Mouse (Mus musculus) cerebellum, adult 9-11 months (tissue): ENCODE data around the gene Etv6.

Experiments used
- DNase-seq: peaks from one replicate; pipeline ENCODE4 v3.0.0; 2022

The Etv6 gene

GRCm38 (mm10) chr6:134079112-134079511 lies 43.6 kb downstream of the Etv6 start:
- peak; percentile 46 for DNase-seq

- DNase-seq = no peak
Observed at GRCm38 (mm10) chr6:134079563-134079962, 44.1 kb downstream of the Etv6 start.

GRCm38 (mm10) chr6:134080946-134081345 lies 45.4 kb downstream of the Etv6 start:
- DNase-seq = no peak

GRCm38 (mm10) chr6:134082229-134082920 lies 46.9 kb downstream of the Etv6 start:
- DNase-seq = no peak

- DNase-seq = no peak
Observed at GRCm38 (mm10) chr6:134083428-134083827, 47.9 kb downstream of the Etv6 start.

GRCm38 (mm10) chr6:134086351-134086750 lies 50.9 kb downstream of the Etv6 start:
- DNase-seq = no peak

- DNase-seq = no peak
Observed at GRCm38 (mm10) chr6:134087709-134088108, 52.2 kb downstream of the Etv6 start.

- DNase-seq = no peak
Observed at GRCm38 (mm10) chr6:134089671-134090377, 54.3 kb downstream of the Etv6 start.

- DNase-seq = no peak
Observed at GRCm38 (mm10) chr6:134090378-134090692, 54.8 kb downstream of the Etv6 start.

- DNase-seq = no peak
Observed at GRCm38 (mm10) chr6:134090875-134091274, 55.4 kb downstream of the Etv6 start.

- DNase-seq = no peak
Observed at GRCm38 (mm10) chr6:134091398-134091801, 55.9 kb downstream of the Etv6 start.

- no peak for DNase-seq
Observed at GRCm38 (mm10) chr6:134094066-134094465, 58.6 kb downstream of the Etv6 start.

GRCm38 (mm10) chr6:134094620-134095019 lies 59.1 kb downstream of the Etv6 start:
- DNase-seq = no peak

GRCm38 (mm10) chr6:134095582-134095981 lies 60.1 kb downstream of the Etv6 start:
- no peak for DNase-seq

- no peak for DNase-seq
Observed at GRCm38 (mm10) chr6:134099976-134100743, 64.7 kb downstream of the Etv6 start.

GRCm38 (mm10) chr6:134102396-134102795 lies 66.9 kb downstream of the Etv6 start:
- DNase-seq = no peak

GRCm38 (mm10) chr6:134103519-134103918 lies 68.0 kb downstream of the Etv6 start:
- no peak for DNase-seq

- no peak for DNase-seq
Observed at GRCm38 (mm10) chr6:134105514-134106201, 70.2 kb downstream of the Etv6 start.

GRCm38 (mm10) chr6:134107696-134108095 lies 72.2 kb downstream of the Etv6 start:
- no peak for DNase-seq

- DNase-seq = no peak
Observed at GRCm38 (mm10) chr6:134109675-134110074, 74.2 kb downstream of the Etv6 start.

- no peak for DNase-seq
Observed at GRCm38 (mm10) chr6:134110206-134110605, 74.7 kb downstream of the Etv6 start.

- DNase-seq = no peak
Observed at GRCm38 (mm10) chr6:134111599-134111998, 76.1 kb downstream of the Etv6 start.

GRCm38 (mm10) chr6:134112753-134113152 lies 77.3 kb downstream of the Etv6 start:
- no peak for DNase-seq
